Mouse (Mus musculus): Measurements from ENCODE around the gene Odf3. TPM values are rescaled to one million over a fixed set of nuclear protein-coding genes. Genes with fewer than 3 reads are reported as not detected.
A peak's percentile ranks its signal among the peaks of the same experiment; 100 is the strongest.

Gene Odf3
- polyA plus RNA-seq, 1 experiment from 2014 or later, result not detected

DNA sequence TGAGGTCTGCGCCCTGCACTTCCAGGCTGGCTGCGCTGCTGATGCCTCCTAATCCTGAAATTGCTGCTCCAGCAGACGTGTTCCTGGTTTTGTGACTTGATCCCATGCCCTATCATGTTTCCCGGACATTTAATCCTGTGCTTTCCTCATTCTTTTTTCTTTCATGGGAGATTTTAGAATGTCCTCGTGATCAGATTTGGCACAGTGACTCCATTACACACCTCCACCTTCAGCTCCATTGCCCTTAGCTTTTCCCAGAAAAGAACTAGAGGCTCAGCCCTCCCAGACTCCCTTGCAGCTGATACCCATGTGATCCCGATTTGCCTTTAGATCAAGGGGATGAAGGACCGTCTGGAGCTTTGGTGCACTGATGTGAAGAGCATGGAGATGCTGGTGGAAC, 50.3 kb downstream of the Odf3 start:
- Histone ChIP-seq H3K4me1 (replicated peaks; ENCODE audit: control insufficient read depth, insufficient read depth) (no peaks in the 10 kb centered on the region), H3K27ac (replicated peaks) (no peak overlapping the region), H3K36me3 (ENCODE audit: control insufficient read depth, insufficient read depth, low read length) (peaks cover 19% of the 10 kb centered on the region), H3K27me3 (ENCODE audit: control insufficient read depth, insufficient read depth, low read length) (no peaks in the 10 kb centered on the region), H3K9ac (ENCODE audit: low read length) (no peak overlapping the region), H3K9me3 (ENCODE audit: control insufficient read depth, low read length) (no peaks in the 10 kb centered on the region), H3K4me2 (replicated peaks; ENCODE audit: low read depth) (no peak overlapping the region), H3K4me3 (ENCODE audit: low read depth, low read length) (no peak overlapping the region)
- ATAC-seq (ENCODE audit: low FRiP score, low TSS enrichment) (no peak), DNase-seq (ENCODE audit: low spot score) (no peak)
- TF ChIP-seq CTCF (IDR thresholded peaks at IDR 0.05; ENCODE audit: low read depth), result no peak
- no peak for TF ChIP-seq EP300 (optimal IDR thresholded peaks at IDR 0.05)
- 86% methylated on average over 7 of the region's 7 CpGs for WGBS

DNA sequence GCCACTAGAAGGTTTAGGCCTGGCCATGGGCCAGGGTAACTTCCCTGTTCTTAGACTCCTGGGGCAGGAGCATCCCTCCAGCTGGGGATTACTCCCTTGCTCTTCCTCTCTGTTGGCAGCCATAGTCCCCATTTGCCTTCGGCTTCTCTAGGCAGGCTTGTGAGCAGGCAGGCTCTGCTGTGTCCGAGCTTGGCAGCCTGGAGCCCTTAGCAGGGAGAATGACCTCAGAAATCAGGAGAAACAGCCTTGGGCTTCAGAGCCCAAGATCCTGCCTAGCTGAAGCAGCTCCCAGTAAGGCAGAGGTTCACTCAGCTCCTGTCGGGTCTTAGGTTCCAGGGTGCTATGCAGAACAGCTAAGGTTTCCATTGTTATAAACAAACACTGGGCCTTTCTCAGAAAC, 51.5 kb downstream of the Odf3 start:
- no peak overlapping the region for H3K27ac ChIP-seq (replicated peaks)
- H3K4me3 ChIP-seq (ENCODE audit: low read depth, low read length), result no peak overlapping the region
- H3K27me3 ChIP-seq (ENCODE audit: control insufficient read depth, insufficient read depth, low read length), result no peaks in the 10 kb centered on the region
- 66% methylated on average over 3 of the region's 3 CpGs for WGBS
- no peaks in the 10 kb centered on the region for H3K4me1 ChIP-seq (replicated peaks; ENCODE audit: control insufficient read depth, insufficient read depth)
- no peaks in the 10 kb centered on the region for H3K9me3 ChIP-seq (ENCODE audit: control insufficient read depth, low read length)
- no peak overlapping the region for H3K4me2 ChIP-seq (replicated peaks; ENCODE audit: low read depth)
- no peak for TF ChIP-seq CTCF (IDR thresholded peaks at IDR 0.05; ENCODE audit: low read depth)
- no peak for DNase-seq (ENCODE audit: low spot score)
- no peak for ATAC-seq (ENCODE audit: low FRiP score, low TSS enrichment)
- peaks cover 14% of the 10 kb centered on the region for H3K36me3 ChIP-seq (ENCODE audit: control insufficient read depth, insufficient read depth, low read length)
- H3K9ac ChIP-seq (ENCODE audit: low read length), result peak overlapping the region; percentile 35; the same call in 1 of the 2 replicates

DNA sequence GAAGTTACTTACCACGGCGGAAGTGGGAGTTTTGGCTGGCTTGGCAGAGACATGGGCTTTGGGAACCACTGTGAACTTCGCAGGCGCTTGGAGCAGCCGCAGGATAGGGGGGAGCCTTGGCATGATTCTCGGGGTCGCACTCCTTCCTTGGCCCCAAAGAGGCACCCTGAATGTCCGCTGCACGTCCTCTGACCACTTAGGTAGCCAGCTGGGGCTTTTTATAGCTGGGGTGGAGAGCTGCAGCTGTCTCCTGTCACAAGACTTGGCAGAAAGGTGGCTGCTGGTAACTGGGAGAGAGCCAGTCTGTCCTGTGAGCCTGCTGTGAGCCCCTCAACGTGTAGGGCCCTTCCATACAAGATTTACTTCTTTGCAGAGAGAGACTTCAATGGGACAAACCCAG, 52.6 kb downstream of the Odf3 start, which contains the start of gene Cox8b:
Cox8b (minus strand) TSS at position 227 of the 400 bp plus-strand sequence.
- DNase-seq (ENCODE audit: low spot score), result no peak
- WGBS, result 62% methylated on average over 10 of the region's 10 CpGs
- no peak within 1 kb of the TSS for H3K9ac ChIP-seq (ENCODE audit: low read length)

More for the DNA sequence above, 52.6 kb downstream of the Odf3 start, which contains the start of gene Cox8b:
- Histone ChIP-seq H3K27ac (replicated peaks) (0 out of 2 replicates have a peak within 1 kb of the TSS, but pooled peaks have one; percentile 4), H3K27me3 (ENCODE audit: control insufficient read depth, insufficient read depth, low read length) (no peaks in the 10 kb centered on the region), H3K9me3 (ENCODE audit: control insufficient read depth, low read length) (no peaks in the 10 kb centered on the region), H3K4me1 (replicated peaks; ENCODE audit: control insufficient read depth, insufficient read depth) (no peaks in the 10 kb centered on the region), H3K36me3 (ENCODE audit: control insufficient read depth, insufficient read depth, low read length) (peaks cover 7% of the 10 kb centered on the region; the same call in 1 of the 2 replicates), H3K4me3 (ENCODE audit: low read depth, low read length) (no peak within 1 kb of the TSS), H3K4me2 (replicated peaks; ENCODE audit: low read depth) (no peak within 1 kb of the TSS)
- no peak for ATAC-seq (ENCODE audit: low FRiP score, low TSS enrichment)
- TF ChIP-seq EP300 (optimal IDR thresholded peaks at IDR 0.05) (no peak), CTCF (IDR thresholded peaks at IDR 0.05; ENCODE audit: low read depth) (no peak)

Other genes starting within 250 kb of the Odf3 start
- 0.02 TPM in 1 of 2 replicates, not detected in the other for gene Olfr46, start 246.5 kb upstream of the Odf3 start, polyA plus RNA-seq (2015; fragmentation: Nextera tagmentation; extraction: Ambion mirVana)
- not detected in 2 replicates for gene Olfr61, start 218.8 kb upstream of the Odf3 start, polyA plus RNA-seq (2015; fragmentation: Nextera tagmentation; extraction: Ambion mirVana)
- not detected in 2 replicates for gene Olfr53, start 201.4 kb upstream of the Odf3 start, polyA plus RNA-seq (2015; fragmentation: Nextera tagmentation; extraction: Ambion mirVana)
- gene Olfr539, start 187.9 kb upstream of the Odf3 start, polyA plus RNA-seq (2015; fragmentation: Nextera tagmentation; extraction: Ambion mirVana), result 0.01 TPM in 1 of 2 replicates, not detected in the other
- not detected in 2 replicates for gene Olfr45, start 165.9 kb upstream of the Odf3 start, polyA plus RNA-seq (2015; fragmentation: Nextera tagmentation; extraction: Ambion mirVana)
- not detected in 2 replicates for gene Olfr541, start 150.5 kb upstream of the Odf3 start, polyA plus RNA-seq (2015; fragmentation: Nextera tagmentation; extraction: Ambion mirVana)
- 0.52 and 0.85 TPM in 2 replicates for gene Cyp2e1, start 84.1 kb upstream of the Odf3 start, polyA plus RNA-seq (2015; fragmentation: Nextera tagmentation; extraction: Ambion mirVana)
- gene Syce1, start 60.0 kb upstream of the Odf3 start, polyA plus RNA-seq (2015; fragmentation: Nextera tagmentation; extraction: Ambion mirVana), result 0.11 and 0.16 TPM in 2 replicates
- gene Zfp941, start 25.6 kb upstream of the Odf3 start, polyA plus RNA-seq (2015; fragmentation: Nextera tagmentation; extraction: Ambion mirVana), result 0.59 and 0.65 TPM in 2 replicates
- gene Urah, start 12.8 kb upstream of the Odf3 start, polyA plus RNA-seq (2015; fragmentation: Nextera tagmentation; extraction: Ambion mirVana), result 21.9 and 22.7 TPM in 2 replicates
- not detected in 2 replicates for gene Scgb1c1, start 2.3 kb upstream of the Odf3 start, polyA plus RNA-seq (2015; fragmentation: Nextera tagmentation; extraction: Ambion mirVana)
- gene Gm45785, start 8.5 kb downstream of the Odf3 start, polyA plus RNA-seq (2015; fragmentation: Nextera tagmentation; extraction: Ambion mirVana), result not detected in 2 replicates
- gene Ric8a, start 9.2 kb downstream of the Odf3 start, polyA plus RNA-seq (2015; fragmentation: Nextera tagmentation; extraction: Ambion mirVana), result 49.0 and 49.1 TPM in 2 replicates
- 44.5 and 49.0 TPM in 2 replicates for gene Bet1l, start 9.8 kb downstream of the Odf3 start, polyA plus RNA-seq (2015; fragmentation: Nextera tagmentation; extraction: Ambion mirVana)
- gene Psmd13, start 34.2 kb downstream of the Odf3 start, polyA plus RNA-seq (2015; fragmentation: Nextera tagmentation; extraction: Ambion mirVana), result 160 and 166 TPM in 2 replicates
- 17.9 and 19.0 TPM in 2 replicates for gene Sirt3, start 34.5 kb downstream of the Odf3 start, polyA plus RNA-seq (2015; fragmentation: Nextera tagmentation; extraction: Ambion mirVana)
- 1.3 and 2.6 TPM in 2 replicates for gene Cox8b, start 52.6 kb downstream of the Odf3 start, polyA plus RNA-seq (2015; fragmentation: Nextera tagmentation; extraction: Ambion mirVana)
- 1.6 and 1.7 TPM in 2 replicates for gene Nlrp6, start 73.1 kb downstream of the Odf3 start, polyA plus RNA-seq (2015; fragmentation: Nextera tagmentation; extraction: Ambion mirVana)
- 10.1 and 12.3 TPM in 2 replicates for gene Pgghg, start 93.6 kb downstream of the Odf3 start, polyA plus RNA-seq (2015; fragmentation: Nextera tagmentation; extraction: Ambion mirVana)
- 0.58 and 0.82 TPM in 2 replicates for gene Ifitm5, start 102.5 kb downstream of the Odf3 start, polyA plus RNA-seq (2015; fragmentation: Nextera tagmentation; extraction: Ambion mirVana)
- gene Gm45717, start 108.1 kb downstream of the Odf3 start, polyA plus RNA-seq (2015; fragmentation: Nextera tagmentation; extraction: Ambion mirVana), result 0.32 and 0.71 TPM in 2 replicates
- 932 and 1,048 TPM in 2 replicates for gene Ifitm2, start 108.2 kb downstream of the Odf3 start, polyA plus RNA-seq (2015; fragmentation: Nextera tagmentation; extraction: Ambion mirVana)
- gene Ifitm1, start 119.4 kb downstream of the Odf3 start, polyA plus RNA-seq (2015; fragmentation: Nextera tagmentation; extraction: Ambion mirVana), result 162 and 173 TPM in 2 replicates
- gene Ifitm3, start 163.0 kb downstream of the Odf3 start, polyA plus RNA-seq (2015; fragmentation: Nextera tagmentation; extraction: Ambion mirVana), result 350 and 450 TPM in 2 replicates
- 0.40 and 0.63 TPM in 2 replicates for gene Ifitm6, start 170.1 kb downstream of the Odf3 start, polyA plus RNA-seq (2015; fragmentation: Nextera tagmentation; extraction: Ambion mirVana)
- not detected in 2 replicates for gene Gm17387, start 181.3 kb downstream of the Odf3 start, polyA plus RNA-seq (2015; fragmentation: Nextera tagmentation; extraction: Ambion mirVana)
- gene B4galnt4, start 213.3 kb downstream of the Odf3 start, polyA plus RNA-seq (2015; fragmentation: Nextera tagmentation; extraction: Ambion mirVana), result 1.2 and 1.5 TPM in 2 replicates
- 97.9 and 105 TPM in 2 replicates for gene Pkp3, start 230.4 kb downstream of the Odf3 start, polyA plus RNA-seq (2015; fragmentation: Nextera tagmentation; extraction: Ambion mirVana)